Mouse (Mus musculus) intestine, embryonic 14.5 days (tissue): ENCODE results near the gene Gab1. TPM values are rescaled to one million over a fixed set of nuclear protein-coding genes. Genes with fewer than 3 reads are reported as not detected.

ENCODE experiments used
- polyA plus RNA-seq: library from polyadenylated mRNA; unstranded; fragments of >200 nt; fragmentation: Nextera tagmentation; extraction: Ambion mirVana; gene quantifications from 2 replicates; pipeline ENCODE4 v1.2.1, GENCODE M21; 2014

Gab1 gene
- polyA plus RNA-seq, 1 experiment from 2014 or later, result 23.9 TPM

Other genes starting within 250 kb of the Gab1 start
- 70.3 and 78.3 TPM in 2 replicates for gene Smarca5, start 141.0 kb downstream of the Gab1 start, polyA plus RNA-seq
- gene Usp38, start 134.4 kb upstream of the Gab1 start, polyA plus RNA-seq, result 21.7 and 22.0 TPM in 2 replicates